Mouse (Mus musculus) midbrain, postnatal 0 days (tissue): Measurements from ENCODE around the gene Mrto4. TPM values are rescaled to one million over a fixed set of nuclear protein-coding genes. Genes with fewer than 3 reads are reported as not detected.
A peak's percentile ranks its signal among the peaks of the same experiment; 100 is the strongest.
"Not testable (repeated sequence)": the region's sequence is repeated elsewhere in the genome, so short reads cannot be mapped to it uniquely, and the experiment has no call there.

Experiments used
- ATAC-seq: fragments of 200-750 bp; cut with Nextera tagmentation; 2 replicates; pipeline ENCODE4 v1.8.0; 2017; ENCODE audit warnings: moderate number of reproducible peaks, mild to moderate bottlenecking, moderate TSS enrichment, moderate library complexity; ENCODE audit not compliant: low FRiP score
- DNase-seq: peaks from one replicate; pipeline ENCODE4 v3.0.0-alpha.2; 2015; ENCODE audit warnings: low spot score
- H3K27ac ChIP-seq: fragments of 300-500 bp; sonication (generic); 2 replicates; pipeline ENCODE4 v1.5.1; 2014; ENCODE audit warnings: low read depth, mild to moderate bottlenecking, low read length, mixed read lengths
- H3K27me3 ChIP-seq: fragments of 300-500 bp; sonication (generic); 2 replicates; pipeline ENCODE4 v1.6.1; 2014; ENCODE audit warnings: low read length, control low read depth, mixed read lengths; ENCODE audit not compliant: insufficient read depth
- H3K36me3 ChIP-seq: fragments of 300-500 bp; sonication (generic); 2 replicates; pipeline ENCODE4 v1.6.1; 2014; ENCODE audit warnings: low read length, control low read depth, mixed read lengths; ENCODE audit not compliant: insufficient read depth
- H3K4me1 ChIP-seq: fragments of 300-500 bp; sonication (generic); 2 replicates; pipeline ENCODE4 v1.6.1; 2014; ENCODE audit warnings: mild to moderate bottlenecking, control low read depth, antibody characterized with exemption, low read length, mixed read lengths; ENCODE audit not compliant: insufficient read depth
- H3K4me2 ChIP-seq: fragments of 300-500 bp; sonication (generic); 2 replicates; pipeline ENCODE4 v1.6.1; 2014; ENCODE audit warnings: low read depth, mild to moderate bottlenecking, low read length, mixed read lengths; ENCODE audit not compliant: poor library complexity, severe bottlenecking
- H3K4me3 ChIP-seq: fragments of 300-500 bp; sonication (generic); 2 replicates; pipeline ENCODE4 v1.5.1; 2014; ENCODE audit warnings: low read depth, mild to moderate bottlenecking, low read length, moderate library complexity
- H3K9ac ChIP-seq: fragments of 300-500 bp; sonication (generic); replicated peaks from 2 replicates; pipeline ENCODE4 v1.6.1; 2014; ENCODE audit warnings: mild to moderate bottlenecking, low read length, moderate library complexity, mixed read lengths; ENCODE audit not compliant: poor library complexity, severe bottlenecking
- H3K9me3 ChIP-seq: fragments of 300-500 bp; sonication (generic); 2 replicates; pipeline ENCODE4 v1.6.1; 2016; ENCODE audit warnings: low read length, control low read depth
- CTCF ChIP-seq: IDR thresholded peaks from 2 replicates; pipeline ENCODE4 v1.5.1; 2016; ENCODE audit warnings: antibody characterized with exemption, mild to moderate bottlenecking
- WGBS: fragments of 180-500 bp; shearing (Covaris S2); extraction: QIAGEN DNeasy Blood & Tissue Kit; methylation state at CpG from one replicate; pipeline ENCODE4 v1.1.7; 2014; 5-methylcytosine and 5-hydroxymethylcytosine counted together
- polyA plus RNA-seq: library from polyadenylated mRNA; unstranded; fragments of >200 nt; fragmentation: Nextera tagmentation; extraction: Ambion mirVana; gene quantifications from 2 replicates; pipeline ENCODE4 v1.2.1, GENCODE M21; 2015
- total RNA-seq: library from RNA; depleted of rRNA; stranded (reverse); fragments of >200 nt; gene quantifications from 2 replicates; pipeline ENCODE4 v1.2.3, GENCODE M21; 2014; rRNA removed

The Mrto4 gene
- total RNA-seq: 32.0 and 36.1 TPM in 2 replicates
- 68.3 and 75.0 TPM in 2 replicates for polyA plus RNA-seq

DNA sequence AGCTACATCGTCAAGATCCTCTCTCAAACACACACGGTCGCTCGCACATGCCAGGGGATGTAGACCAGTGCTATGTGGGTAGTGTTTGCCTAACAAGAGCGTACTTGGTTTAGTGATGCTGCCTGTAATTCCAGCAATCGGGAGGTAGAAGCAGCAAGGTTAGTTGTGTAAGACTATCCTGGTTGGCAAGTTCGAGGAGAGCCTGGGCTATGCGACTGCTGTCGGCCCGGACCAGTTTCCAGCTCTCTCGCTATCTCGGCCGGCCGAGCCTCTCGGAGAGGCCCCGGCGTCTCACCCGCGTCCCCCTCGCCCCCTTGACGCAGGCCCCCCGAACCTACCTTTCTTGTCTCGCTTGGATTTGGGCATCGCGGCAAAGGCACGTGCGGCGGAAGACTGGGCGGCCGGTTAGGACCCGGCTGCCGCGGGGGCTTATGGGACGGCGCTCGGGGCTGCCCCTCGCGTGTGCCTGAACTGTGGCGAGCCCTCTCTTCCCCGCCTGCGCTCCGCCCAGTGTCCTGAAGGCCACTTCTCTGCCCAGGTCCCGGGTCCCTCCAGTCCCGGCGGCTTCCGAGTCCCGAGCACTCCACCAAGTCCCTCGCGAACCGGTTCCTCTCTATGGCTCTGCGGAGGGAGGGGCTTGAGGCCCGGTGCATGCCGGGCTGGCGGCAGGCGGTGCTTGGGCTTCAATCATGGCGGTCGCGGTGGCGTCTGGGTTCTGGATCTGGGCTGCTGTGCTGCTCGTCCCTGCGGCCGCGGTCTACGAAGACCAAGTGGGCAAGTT, at the start of gene Mrto4, which contains the start of the genes Emc1 and Ubr4:
TSS of gene Mrto4 (minus strand) at position 646 of the 781 bp plus-strand sequence.
TSS of gene Emc1 (plus strand) at position 657 of the 781 bp plus-strand sequence.
TSS of gene Ubr4 (plus strand) at position 679 of the 781 bp plus-strand sequence.
- peak within 1 kb of the TSS; percentile 96 for H3K27ac ChIP-seq

DNA sequence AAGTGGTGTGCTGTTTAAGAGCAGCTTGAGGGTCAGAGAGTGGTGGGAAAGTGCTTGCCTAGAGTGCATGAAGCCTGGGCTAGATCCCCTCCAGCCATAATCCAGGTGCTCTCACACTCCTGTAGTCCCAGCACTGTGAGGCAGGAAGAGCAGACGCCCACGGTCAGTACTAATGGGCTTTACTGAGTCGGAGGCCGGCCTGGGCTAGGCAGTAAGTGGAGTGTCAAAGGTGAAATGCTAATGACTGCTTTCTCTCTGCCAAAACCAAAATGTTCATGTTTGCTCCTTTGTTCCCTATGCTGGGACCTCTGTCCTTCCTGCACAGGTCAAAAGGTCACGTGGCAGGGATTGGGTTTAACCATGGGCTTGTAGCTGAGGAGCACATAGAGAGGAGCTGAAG, 48.1 kb upstream of the Mrto4 start:
- Histone ChIP-seq H3K9me3 (no peaks in the 10 kb centered on the region), H3K36me3 (peaks cover 78% of the 10 kb centered on the region), H3K27ac (no peak overlapping the region), H3K4me1 (no peaks in the 10 kb centered on the region), H3K4me2 (no peak overlapping the region), H3K4me3 (no peak overlapping the region), H3K9ac (no peak overlapping the region), H3K27me3 (no peaks in the 10 kb centered on the region)
- WGBS: 96% methylated on average over 5 of the region's 5 CpGs
- TF ChIP-seq CTCF: no peak
- DNase-seq (no peak), ATAC-seq (no peak)

More for the DNA sequence above, at the start of gene Mrto4, which contains the start of the genes Emc1 and Ubr4:
- Histone ChIP-seq H3K4me3 (peak within 1 kb of the TSS; percentile 75), H3K4me2 (peak within 1 kb of the TSS; percentile 89), H3K4me1 (peaks cover 13% of the 10 kb centered on the region; the same call in 1 of the 2 replicates), H3K36me3 (peaks cover 27% of the 10 kb centered on the region), H3K9ac (peak within 1 kb of the TSS; percentile 94), H3K9me3 (no peaks in the 10 kb centered on the region), H3K27me3 (no peaks in the 10 kb centered on the region)
- WGBS: under 1% methylated on average over 61 of the region's 64 CpGs
- ATAC-seq: peak; percentile 93
- no peak for TF ChIP-seq CTCF
- DNase-seq: peak; percentile 84

DNA sequence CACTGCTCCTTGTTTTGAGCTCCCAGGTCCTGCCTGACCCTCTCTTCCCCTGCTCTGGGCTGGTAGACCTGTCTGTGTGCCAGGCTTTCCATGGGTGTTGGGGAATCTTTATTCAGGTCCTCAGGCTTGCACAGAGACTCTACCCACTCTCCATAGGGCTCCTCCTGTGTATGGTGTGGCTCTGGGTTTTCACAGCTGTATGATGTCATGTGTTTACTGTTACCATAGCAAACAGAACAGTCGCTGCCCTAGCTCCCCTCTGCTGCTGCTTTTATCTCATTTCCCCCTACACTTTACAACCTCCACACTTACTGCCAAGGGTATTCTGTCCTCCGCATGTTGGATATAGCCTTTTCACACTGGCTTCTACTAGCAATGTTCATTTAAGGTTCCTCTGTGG, 43.1 kb upstream of the Mrto4 start:
- no peak for DNase-seq
- 82% methylated on average over 2 of the region's 2 CpGs for WGBS
- Histone ChIP-seq H3K27ac (no peak overlapping the region), H3K9me3 (no peaks in the 10 kb centered on the region), H3K4me1 (no peaks in the 10 kb centered on the region), H3K9ac (no peak overlapping the region), H3K36me3 (peaks cover 88% of the 10 kb centered on the region), H3K4me3 (no peak overlapping the region), H3K4me2 (no peak overlapping the region), H3K27me3 (no peaks in the 10 kb centered on the region)
- no peak for ATAC-seq
- no peak for TF ChIP-seq CTCF

- Histone ChIP-seq H3K4me1 (no peaks in the 10 kb centered on the region), H3K9me3 (no peaks in the 10 kb centered on the region), H3K27ac (no peak overlapping the region), H3K36me3 (peaks cover 49% of the 10 kb centered on the region), H3K4me3 (no peak overlapping the region), H3K27me3 (no peaks in the 10 kb centered on the region), H3K4me2 (no peak overlapping the region), H3K9ac (no peak overlapping the region)
- ATAC-seq (no peak), DNase-seq (no peak)
- no peak for TF ChIP-seq CTCF
- WGBS: 92% methylated on average over 4 of the region's 4 CpGs
Observed at GRCm38 (mm10) chr4:139389557-139389956, 37.2 kb upstream of the Mrto4 start.

- H3K4me1 ChIP-seq: peaks cover 6% of the 10 kb centered on the region; the same call in 1 of the 2 replicates
- H3K27me3 ChIP-seq: no peaks in the 10 kb centered on the region
- no peaks in the 10 kb centered on the region for H3K9me3 ChIP-seq
- no peak overlapping the region for H3K27ac ChIP-seq
- TF ChIP-seq CTCF: no peak
- WGBS: 66% methylated on average over 6 of the region's 6 CpGs
- H3K9ac ChIP-seq: no peak overlapping the region
- ATAC-seq: no peak
- peak; percentile 9 for DNase-seq
- H3K4me2 ChIP-seq: no peak overlapping the region
- no peak overlapping the region for H3K4me3 ChIP-seq
- peaks cover 25% of the 10 kb centered on the region for H3K36me3 ChIP-seq
Observed at GRCm38 (mm10) chr4:139386869-139387319, 34.5 kb upstream of the Mrto4 start.

GRCm38 (mm10) chr4:139385841-139386240, 33.5 kb upstream of the Mrto4 start:
- not testable (repeated sequence) for ATAC-seq, H3K9me3 ChIP-seq, H3K27ac ChIP-seq, H3K4me1 ChIP-seq, H3K4me3 ChIP-seq, H3K9ac ChIP-seq, DNase-seq, H3K4me2 ChIP-seq, H3K27me3 ChIP-seq
- peaks cover 14% of the 10 kb centered on the region for H3K36me3 ChIP-seq
- 93% methylated on average over 5 of the region's 5 CpGs for WGBS
